Mouse (Mus musculus) embryonic facial prominence, embryonic 13.5 days (tissue): Measurements from ENCODE around the gene Itpripl1. TPM values are rescaled to one million over a fixed set of nuclear protein-coding genes. Genes with fewer than 3 reads are reported as not detected.

Experiments
- polyA plus RNA-seq: library from polyadenylated mRNA; unstranded; fragments of >200 nt; fragmentation: Nextera tagmentation; extraction: Ambion mirVana; gene quantifications from 2 replicates; pipeline ENCODE4 v1.2.1, GENCODE M21; 2015

Itpripl1 gene
- polyA plus RNA-seq, 1 experiment from 2014 or later: 27.1 TPM

Other genes starting within 250 kb of the Itpripl1 start
- 56.1 and 59.3 TPM in 2 replicates for gene Sppl2a, start 210.2 kb downstream of the Itpripl1 start, polyA plus RNA-seq
- gene Ap4e1, start 134.7 kb downstream of the Itpripl1 start, polyA plus RNA-seq: 11.3 and 13.1 TPM in 2 replicates
- gene Blvra, start 72.8 kb downstream of the Itpripl1 start, polyA plus RNA-seq: 55.4 and 63.4 TPM in 2 replicates
- gene Ncaph, start 9.5 kb downstream of the Itpripl1 start, polyA plus RNA-seq: 80.3 and 81.6 TPM in 2 replicates
- 2.3 and 2.9 TPM in 2 replicates for gene 1810024B03Rik, start 64.8 kb upstream of the Itpripl1 start, polyA plus RNA-seq
- 64.0 and 66.7 TPM in 2 replicates for gene Snrnp200, start 64.9 kb upstream of the Itpripl1 start, polyA plus RNA-seq
- 52.5 and 63.1 TPM in 2 replicates for gene Ciao1, start 104.4 kb upstream of the Itpripl1 start, polyA plus RNA-seq
- gene Tmem127, start 104.5 kb upstream of the Itpripl1 start, polyA plus RNA-seq: 26.8 and 29.4 TPM in 2 replicates
- 67.0 and 69.1 TPM in 2 replicates for gene Stard7, start 126.8 kb upstream of the Itpripl1 start, polyA plus RNA-seq
- gene Dusp2, start 192.7 kb upstream of the Itpripl1 start, polyA plus RNA-seq: 6.7 and 8.3 TPM in 2 replicates
- gene Astl, start 195.2 kb upstream of the Itpripl1 start, polyA plus RNA-seq: 0.30 and 0.76 TPM in 2 replicates
- gene Adra2b, start 219.8 kb upstream of the Itpripl1 start, polyA plus RNA-seq: 0.39 and 0.51 TPM in 2 replicates